Mouse (Mus musculus): ENCODE data around the gene Tesc. TPM values are rescaled to one million over a fixed set of nuclear protein-coding genes. Genes with fewer than 3 reads are reported as not detected.

Gene Tesc
- polyA plus RNA-seq, 1 experiment from 2014 or later, result 5.3 TPM

GRCm38 (mm10) chr5:118073213-118073773 lies 45.8 kb downstream of the Tesc start:
- H3K9ac ChIP-seq, result no peak overlapping the region
- no peak overlapping the region for H3K27ac ChIP-seq (ENCODE audit: low read depth)
- H3K4me1 ChIP-seq (ENCODE audit: insufficient read depth), result no peaks in the 10 kb centered on the region
- ATAC-seq (ENCODE audit: insufficient read depth) (no peak), DNase-seq (no peak)
- no peaks in the 10 kb centered on the region for H3K27me3 ChIP-seq (ENCODE audit: insufficient read depth, low read length)
- TF ChIP-seq CTCF (IDR thresholded peaks at IDR 0.05; ENCODE audit: low read depth), result no peak
- no peak overlapping the region for H3K4me3 ChIP-seq (ENCODE audit: low read depth, low read length)
- H3K4me2 ChIP-seq, result no peak overlapping the region
- no peaks in the 10 kb centered on the region for H3K9me3 ChIP-seq (ENCODE audit: low read depth, low read length)
- H3K36me3 ChIP-seq (ENCODE audit: insufficient read depth), result peaks cover 81% of the 10 kb centered on the region
- 93% methylated on average over 15 of the region's 15 CpGs for WGBS

- H3K9ac ChIP-seq, result no peak overlapping the region
- H3K27me3 ChIP-seq (ENCODE audit: insufficient read depth, low read length), result no peaks in the 10 kb centered on the region
- no peak overlapping the region for H3K4me2 ChIP-seq
- peaks cover 5% of the 10 kb centered on the region; the same call in 1 of the 2 replicates for H3K4me1 ChIP-seq (ENCODE audit: insufficient read depth)
- ATAC-seq (ENCODE audit: insufficient read depth) (no peak), DNase-seq (peak; percentile 69)
- H3K27ac ChIP-seq (ENCODE audit: low read depth), result no peak overlapping the region
- 78% methylated on average over 15 of the region's 15 CpGs for WGBS
- H3K36me3 ChIP-seq (ENCODE audit: insufficient read depth), result peaks cover 68% of the 10 kb centered on the region
- TF ChIP-seq CTCF (IDR thresholded peaks at IDR 0.05; ENCODE audit: low read depth), result peak; percentile 32; the same call in 1 of the 2 replicates
- H3K9me3 ChIP-seq (ENCODE audit: low read depth, low read length), result no peaks in the 10 kb centered on the region
- H3K4me3 ChIP-seq (ENCODE audit: low read depth, low read length), result no peak overlapping the region
Measured at GRCm38 (mm10) chr5:118076721-118077592, 49.4 kb downstream of the Tesc start.

GRCm38 (mm10) chr5:118078550-118078949 lies 51.0 kb downstream of the Tesc start:
- Histone ChIP-seq H3K9ac (no peak overlapping the region), H3K27me3 (ENCODE audit: insufficient read depth, low read length) (no peaks in the 10 kb centered on the region), H3K9me3 (ENCODE audit: low read depth, low read length) (no peaks in the 10 kb centered on the region), H3K36me3 (ENCODE audit: insufficient read depth) (peaks cover 54% of the 10 kb centered on the region), H3K4me3 (ENCODE audit: low read depth, low read length) (no peak overlapping the region), H3K4me2 (no peak overlapping the region), H3K4me1 (ENCODE audit: insufficient read depth) (peaks cover 13% of the 10 kb centered on the region), H3K27ac (ENCODE audit: low read depth) (no peak overlapping the region)
- no peak for TF ChIP-seq CTCF (IDR thresholded peaks at IDR 0.05; ENCODE audit: low read depth)
- 76% methylated on average over 6 of the region's 6 CpGs for WGBS
- ATAC-seq (ENCODE audit: insufficient read depth), result no peak
- no peak for DNase-seq

- H3K27me3 ChIP-seq (ENCODE audit: insufficient read depth, low read length), result no peaks in the 10 kb centered on the region
- H3K4me3 ChIP-seq (ENCODE audit: low read depth, low read length), result no peak overlapping the region
- no peaks in the 10 kb centered on the region for H3K9me3 ChIP-seq (ENCODE audit: low read depth, low read length)
- H3K9ac ChIP-seq, result no peak overlapping the region
- no peak overlapping the region for H3K4me2 ChIP-seq
- ATAC-seq (ENCODE audit: insufficient read depth), result no peak
- DNase-seq, result no peak
- H3K36me3 ChIP-seq (ENCODE audit: insufficient read depth), result peaks cover 48% of the 10 kb centered on the region
- no peak for TF ChIP-seq CTCF (IDR thresholded peaks at IDR 0.05; ENCODE audit: low read depth)
- peaks cover 20% of the 10 kb centered on the region for H3K4me1 ChIP-seq (ENCODE audit: insufficient read depth)
- H3K27ac ChIP-seq (ENCODE audit: low read depth), result no peak overlapping the region
- WGBS, result 77% methylated on average over 6 of the region's 6 CpGs
Measured at GRCm38 (mm10) chr5:118079354-118079753, 51.8 kb downstream of the Tesc start.

GRCm38 (mm10) chr5:118079839-118080250 lies 52.3 kb downstream of the Tesc start:
- 71% methylated on average over 11 of the region's 11 CpGs for WGBS
- ATAC-seq (ENCODE audit: insufficient read depth), result no peak

GRCm38 (mm10) chr5:118081374-118081949 lies 53.9 kb downstream of the Tesc start:
- H3K36me3 ChIP-seq (ENCODE audit: insufficient read depth), result peaks cover 28% of the 10 kb centered on the region
- WGBS, result 72% methylated on average over 9 of the region's 9 CpGs
- TF ChIP-seq CTCF (IDR thresholded peaks at IDR 0.05; ENCODE audit: low read depth), result no peak
- no peak overlapping the region for H3K4me3 ChIP-seq (ENCODE audit: low read depth, low read length)
- H3K9ac ChIP-seq, result no peak overlapping the region
- ATAC-seq (ENCODE audit: insufficient read depth) (no peak), DNase-seq (no peak)
- no peak overlapping the region for H3K4me2 ChIP-seq
- no peaks in the 10 kb centered on the region for H3K9me3 ChIP-seq (ENCODE audit: low read depth, low read length)
- H3K27ac ChIP-seq (ENCODE audit: low read depth), result no peak overlapping the region
- peaks cover 20% of the 10 kb centered on the region for H3K4me1 ChIP-seq (ENCODE audit: insufficient read depth)
- no peaks in the 10 kb centered on the region for H3K27me3 ChIP-seq (ENCODE audit: insufficient read depth, low read length)

More at GRCm38 (mm10) chr5:118079839-118080250, 52.3 kb downstream of the Tesc start:
- DNase-seq, result no peak
- no peaks in the 10 kb centered on the region for H3K27me3 ChIP-seq (ENCODE audit: insufficient read depth, low read length)
- H3K9me3 ChIP-seq (ENCODE audit: low read depth, low read length), result no peaks in the 10 kb centered on the region
- no peak for TF ChIP-seq CTCF (IDR thresholded peaks at IDR 0.05; ENCODE audit: low read depth)
- no peak overlapping the region for H3K4me3 ChIP-seq (ENCODE audit: low read depth, low read length)
- peaks cover 43% of the 10 kb centered on the region for H3K36me3 ChIP-seq (ENCODE audit: insufficient read depth)
- H3K4me2 ChIP-seq, result no peak overlapping the region
- H3K9ac ChIP-seq, result no peak overlapping the region
- H3K27ac ChIP-seq (ENCODE audit: low read depth), result no peak overlapping the region
- peaks cover 20% of the 10 kb centered on the region for H3K4me1 ChIP-seq (ENCODE audit: insufficient read depth)

GRCm38 (mm10) chr5:118081996-118082395 lies 54.5 kb downstream of the Tesc start:
- H3K9ac ChIP-seq, result no peak overlapping the region
- no peak overlapping the region for H3K27ac ChIP-seq (ENCODE audit: low read depth)
- no peak for DNase-seq
- 56% methylated on average over 6 of the region's 6 CpGs for WGBS
- no peaks in the 10 kb centered on the region for H3K27me3 ChIP-seq (ENCODE audit: insufficient read depth, low read length)
- H3K4me3 ChIP-seq (ENCODE audit: low read depth, low read length), result no peak overlapping the region
- H3K4me1 ChIP-seq (ENCODE audit: insufficient read depth), result peaks cover 20% of the 10 kb centered on the region
- H3K36me3 ChIP-seq (ENCODE audit: insufficient read depth), result peaks cover 23% of the 10 kb centered on the region
- TF ChIP-seq CTCF (IDR thresholded peaks at IDR 0.05; ENCODE audit: low read depth), result no peak
- ATAC-seq (ENCODE audit: insufficient read depth), result no peak
- H3K4me2 ChIP-seq, result no peak overlapping the region
- H3K9me3 ChIP-seq (ENCODE audit: low read depth, low read length), result no peaks in the 10 kb centered on the region
